Mouse (Mus musculus): Measurements from ENCODE around the gene Stpg1. TPM values are rescaled to one million over a fixed set of nuclear protein-coding genes. Genes with fewer than 3 reads are reported as not detected.

Stpg1 gene
- total RNA-seq, 2 experiments from 2014 or later: not detected

DNA sequence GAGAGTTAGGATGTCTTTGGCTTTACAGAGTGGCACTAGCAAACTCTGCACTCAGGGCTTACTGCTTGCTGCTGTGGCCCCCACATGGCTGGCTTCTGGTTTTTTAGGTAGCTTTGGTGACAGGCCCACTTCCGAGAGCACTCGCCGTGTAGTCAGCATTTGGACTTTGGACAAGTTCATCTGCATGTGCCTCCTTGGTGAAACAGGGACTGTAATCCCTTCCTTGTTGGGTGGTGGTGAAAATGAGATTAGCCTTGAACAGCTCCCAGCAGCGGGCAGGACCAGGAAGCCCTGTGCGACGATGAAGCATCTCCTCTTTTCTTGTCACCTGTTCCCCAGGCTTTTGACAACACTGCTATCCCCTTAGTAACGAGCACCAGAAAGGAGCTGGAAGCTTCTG is 19.3 kb downstream of the Stpg1 start:
- no peak for DNase-seq

DNA sequence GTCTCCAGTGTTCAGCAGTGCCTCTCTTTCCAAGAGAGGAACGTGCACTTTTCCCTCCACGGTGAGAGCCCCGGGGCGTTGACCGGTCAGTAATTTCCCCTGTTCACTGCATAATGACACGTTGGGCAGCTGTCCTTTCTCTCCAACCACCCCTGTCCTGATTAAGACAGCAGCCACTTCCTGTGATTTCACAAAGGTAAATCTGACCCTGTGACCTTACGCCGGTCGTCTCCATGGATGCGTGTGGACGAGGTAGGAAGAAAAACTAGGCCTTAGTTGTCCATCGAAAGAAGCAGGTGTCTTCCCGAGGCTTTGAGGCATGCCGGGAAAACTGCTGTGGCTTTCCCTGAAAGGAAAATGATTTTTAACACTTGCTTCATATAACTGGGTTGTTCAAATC is 20.3 kb downstream of the Stpg1 start:
- no peak for DNase-seq

DNA sequence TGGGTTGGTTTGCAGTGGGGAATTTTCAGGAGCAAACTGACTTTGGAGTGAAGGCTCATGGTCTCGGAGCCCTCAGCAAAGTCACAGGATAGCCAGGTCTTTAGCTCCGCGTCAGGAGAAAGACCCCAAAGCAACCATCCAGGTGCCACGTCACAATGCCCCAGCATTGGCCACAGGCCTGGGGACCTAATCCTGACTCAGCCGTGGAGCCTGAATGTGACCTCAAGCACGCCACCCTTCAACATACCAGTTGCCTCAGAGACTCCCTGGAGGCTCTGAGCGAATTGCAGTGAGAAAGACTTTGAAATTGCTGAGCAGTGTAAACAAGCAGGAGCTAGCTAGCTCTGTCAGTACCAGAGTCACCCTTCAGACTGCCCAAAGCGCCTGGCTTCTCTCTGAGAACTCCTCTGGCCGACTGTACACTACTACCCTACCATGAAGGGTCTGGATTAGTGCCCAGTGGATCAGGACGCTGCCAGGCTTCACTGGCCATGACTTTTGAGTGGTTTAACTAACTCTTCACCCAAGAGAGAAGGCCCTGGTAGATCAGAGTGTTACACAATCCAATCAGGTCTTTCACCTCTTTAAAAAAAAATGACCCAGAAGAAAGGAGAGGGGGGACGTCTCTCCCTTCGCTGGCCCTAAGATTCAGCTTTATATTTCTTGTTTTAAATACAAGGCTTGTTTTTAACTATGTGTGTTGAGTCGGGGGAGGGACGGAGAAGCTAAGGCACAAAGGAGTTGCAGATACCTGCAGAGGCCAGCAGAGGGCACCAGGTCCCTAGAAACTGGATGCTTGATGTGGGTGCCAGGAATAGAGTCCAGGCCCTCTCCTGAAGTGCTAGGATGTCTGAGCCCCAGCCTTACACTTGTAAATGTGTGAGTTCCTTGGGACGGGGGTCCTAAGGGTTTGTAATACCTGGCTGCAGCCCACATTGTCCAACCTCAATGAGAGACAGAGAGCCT is 22.0 kb downstream of the Stpg1 start:
- DNase-seq: peak; percentile 68

DNA sequence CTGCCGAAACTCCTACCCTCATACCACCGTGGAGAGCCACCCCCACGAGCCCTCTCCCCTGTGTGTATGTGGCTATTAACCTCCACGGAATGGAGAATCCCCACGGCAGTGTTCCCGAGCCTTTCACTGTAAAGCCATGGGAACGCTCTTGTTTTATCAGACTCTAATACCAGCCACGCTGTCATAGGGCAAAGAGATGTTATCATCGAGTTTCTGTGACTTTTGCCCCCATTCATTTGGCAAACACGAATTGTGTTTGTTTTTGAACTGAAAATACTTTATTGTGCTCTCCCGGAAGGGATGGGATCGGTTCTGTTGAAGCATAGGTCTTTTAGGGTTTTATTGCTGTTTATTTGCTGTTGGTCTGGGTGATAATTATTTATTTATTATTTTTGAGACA is 23.5 kb downstream of the Stpg1 start:
- DNase-seq: no peak

DNA sequence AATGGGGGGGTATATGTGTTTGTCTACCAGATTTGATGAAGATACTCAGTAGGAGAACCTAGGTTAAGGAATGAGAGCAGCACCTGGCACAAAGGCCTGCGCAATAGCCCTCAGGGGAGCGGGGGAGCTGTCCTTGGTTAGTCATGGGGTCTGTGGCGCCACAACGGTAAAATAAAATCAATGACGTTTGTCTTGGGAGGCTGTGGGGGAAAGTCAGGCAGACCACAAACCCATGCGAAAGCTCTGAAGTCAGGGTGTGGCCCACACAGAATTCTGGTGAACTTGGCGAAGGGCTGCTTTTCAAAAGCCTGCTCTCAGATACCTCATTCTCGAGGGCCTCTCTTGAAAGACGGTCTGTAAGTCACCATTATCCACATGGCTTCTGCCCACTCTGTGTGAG is 25.8 kb downstream of the Stpg1 start:
- no peak for DNase-seq

DNA sequence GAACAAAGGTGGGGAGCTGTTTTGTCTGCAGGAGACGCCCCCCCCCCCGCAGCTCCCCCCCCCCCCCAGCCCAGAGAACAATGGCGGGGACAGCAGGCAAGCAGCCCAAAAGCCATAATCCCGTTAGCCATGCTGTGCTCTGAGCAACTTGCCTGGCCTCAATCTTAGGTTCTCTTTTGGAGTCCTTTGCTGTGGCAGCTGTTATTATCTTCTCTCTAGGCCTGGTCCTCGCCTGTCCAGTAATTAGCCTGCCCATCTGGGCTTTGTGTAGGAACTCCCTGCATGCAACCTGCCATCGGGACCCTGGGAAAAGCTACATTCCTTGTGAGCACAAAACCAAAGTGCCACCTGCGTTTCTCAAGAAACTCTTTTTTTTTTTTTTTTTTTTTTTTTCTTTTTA is 29.3 kb downstream of the Stpg1 start:
- DNase-seq: no peak

DNA sequence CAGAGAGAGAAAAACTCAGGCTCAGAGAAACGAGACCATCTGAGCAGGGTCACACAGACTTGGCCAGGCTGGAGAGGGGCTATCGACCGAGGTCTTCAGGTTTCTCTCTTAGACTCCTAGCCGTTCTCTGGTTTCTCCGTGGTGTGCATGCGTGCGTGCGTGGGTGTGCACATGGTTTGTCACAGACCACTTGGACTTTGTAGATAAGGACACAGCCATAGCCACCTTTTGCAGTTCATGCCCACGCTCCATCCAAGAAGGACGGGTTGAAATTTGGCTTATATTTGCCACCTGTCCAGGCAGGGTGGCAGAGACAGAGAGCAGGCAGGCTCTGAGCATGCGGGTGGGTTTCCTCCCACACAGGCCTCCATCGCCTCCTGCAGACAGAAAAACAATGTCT is 30.5 kb downstream of the Stpg1 start:
- no peak for DNase-seq

DNA sequence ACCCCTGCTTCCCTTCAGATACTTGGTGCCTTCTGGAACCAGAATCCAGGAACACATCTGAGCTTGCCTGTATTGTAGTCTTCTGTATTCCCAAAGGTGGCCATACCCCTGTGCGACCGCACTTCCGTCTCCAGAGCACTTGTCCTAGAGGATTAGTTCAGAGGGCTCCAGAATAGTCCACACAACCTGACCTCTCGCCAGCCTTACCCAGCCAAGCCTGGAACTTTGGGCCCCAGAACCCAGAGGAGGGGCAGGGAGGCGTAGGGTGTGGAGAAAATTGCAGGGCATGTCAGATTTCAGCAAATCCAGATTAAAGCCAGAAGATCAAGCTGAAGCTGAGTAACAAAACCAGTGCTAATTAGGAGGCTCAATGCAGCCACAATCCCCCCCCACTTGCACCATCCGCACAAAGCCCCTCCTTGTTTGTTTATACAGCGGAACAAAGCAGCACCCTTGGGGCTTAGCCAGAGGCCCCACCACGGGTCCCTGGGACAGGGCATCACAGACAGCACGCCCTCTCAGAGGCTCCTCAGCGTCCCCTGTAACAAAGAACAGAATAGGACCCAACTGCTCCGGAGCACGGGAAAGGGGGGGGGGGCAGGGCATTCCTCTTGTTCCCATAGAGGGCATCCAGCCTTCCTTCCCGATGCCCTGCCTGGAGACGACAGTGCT is 31.6 kb downstream of the Stpg1 start:
- DNase-seq: no peak

DNA sequence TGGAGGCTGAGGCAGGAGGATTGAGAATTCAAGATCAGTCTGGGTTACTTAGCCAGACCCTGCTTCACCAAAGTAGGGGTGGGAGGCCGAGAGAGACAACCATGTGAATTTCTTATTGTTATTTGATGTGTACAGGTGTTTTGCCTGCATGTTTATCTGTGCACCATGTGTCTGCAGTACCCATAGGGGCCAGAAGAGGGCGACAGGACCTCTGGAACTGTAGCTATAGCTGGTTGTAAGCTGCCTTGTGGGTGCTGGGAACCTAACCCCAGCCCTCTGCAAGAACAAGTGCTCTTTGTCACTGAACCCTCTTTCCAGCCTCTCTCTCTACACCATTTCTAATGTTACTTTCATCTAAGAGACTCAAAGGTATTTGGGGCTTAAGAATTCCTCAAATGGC is 35.7 kb downstream of the Stpg1 start:
- no peak for DNase-seq

DNA sequence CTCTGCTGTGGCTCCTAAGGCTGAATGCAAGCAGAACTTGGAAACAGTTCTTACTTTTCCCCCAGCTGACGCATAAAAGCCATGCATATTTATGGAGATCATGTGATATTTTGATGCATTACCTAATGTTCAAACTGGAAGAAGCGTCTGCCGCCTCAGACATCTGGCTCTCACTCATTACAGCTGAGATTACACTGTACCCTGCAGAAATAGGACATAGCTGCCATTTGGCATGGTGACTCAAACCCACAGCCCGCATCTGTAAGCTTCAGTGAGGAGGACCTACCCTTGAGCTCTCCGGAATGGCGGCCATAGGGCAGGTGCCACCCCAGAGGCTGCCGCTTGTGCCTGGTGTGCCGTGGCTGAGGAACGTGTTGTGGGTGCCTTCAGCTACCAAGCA is 36.6 kb downstream of the Stpg1 start:
- no peak for DNase-seq

DNA sequence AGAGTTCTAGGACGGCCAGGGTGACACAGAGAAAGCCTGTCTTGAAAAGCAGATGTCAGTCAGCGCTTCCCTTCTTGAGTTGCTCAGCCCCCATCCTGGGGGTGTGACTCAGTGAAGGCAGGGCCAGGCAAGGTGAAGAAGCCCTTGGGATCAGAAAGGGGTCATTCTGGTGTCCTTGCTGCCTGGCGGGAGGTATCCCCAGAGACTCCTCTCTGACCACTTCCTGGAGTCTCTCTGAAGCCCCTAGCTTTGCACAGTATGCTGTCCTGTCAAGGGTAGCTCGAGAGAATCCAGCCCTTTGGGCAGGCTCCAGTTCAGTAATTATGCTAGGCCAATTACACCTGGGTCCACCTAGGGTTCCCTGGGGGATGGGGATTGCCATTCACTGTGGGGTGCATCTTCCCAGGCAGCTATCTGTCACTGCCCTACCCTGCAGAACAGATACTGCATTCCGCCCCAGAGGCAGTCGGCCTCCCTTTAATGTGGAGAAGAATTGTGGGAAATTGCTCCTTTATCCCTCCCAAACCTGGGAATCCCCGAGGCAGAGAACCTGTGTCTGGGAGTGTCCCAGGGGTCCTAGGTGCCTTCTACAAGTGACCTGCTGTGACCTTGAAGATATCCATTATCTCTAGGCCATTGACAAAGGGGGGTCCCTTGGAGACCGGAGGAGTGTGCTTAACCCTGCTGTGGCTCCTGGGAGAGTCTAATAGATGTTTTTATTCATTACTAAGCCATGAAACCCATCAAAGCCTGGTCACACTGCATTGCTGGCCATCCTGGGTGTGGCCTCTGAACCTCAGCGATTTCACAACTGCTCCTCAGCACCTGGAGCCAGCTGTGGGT is 37.4 kb downstream of the Stpg1 start:
- DNase-seq: no peak

DNA sequence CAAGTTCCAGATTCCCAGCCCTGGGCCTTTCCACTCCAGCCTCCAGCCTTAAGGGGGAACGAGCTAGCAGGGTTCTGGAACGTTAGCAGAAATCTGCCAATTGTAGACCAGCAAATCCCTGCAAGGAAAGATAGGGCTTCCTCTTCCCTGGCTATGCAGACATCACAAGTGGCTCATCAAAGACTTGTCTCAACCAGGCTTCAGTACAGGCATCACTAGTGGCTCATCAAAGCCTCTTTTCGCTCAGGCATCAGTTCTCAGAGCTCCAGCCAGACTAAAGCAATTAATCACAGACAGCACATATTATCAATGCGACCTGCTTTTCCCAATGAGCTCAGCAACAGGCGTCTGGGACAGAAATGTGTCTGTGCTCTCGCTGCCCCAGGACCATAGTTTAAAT is 38.4 kb downstream of the Stpg1 start:
- no peak for DNase-seq

DNA sequence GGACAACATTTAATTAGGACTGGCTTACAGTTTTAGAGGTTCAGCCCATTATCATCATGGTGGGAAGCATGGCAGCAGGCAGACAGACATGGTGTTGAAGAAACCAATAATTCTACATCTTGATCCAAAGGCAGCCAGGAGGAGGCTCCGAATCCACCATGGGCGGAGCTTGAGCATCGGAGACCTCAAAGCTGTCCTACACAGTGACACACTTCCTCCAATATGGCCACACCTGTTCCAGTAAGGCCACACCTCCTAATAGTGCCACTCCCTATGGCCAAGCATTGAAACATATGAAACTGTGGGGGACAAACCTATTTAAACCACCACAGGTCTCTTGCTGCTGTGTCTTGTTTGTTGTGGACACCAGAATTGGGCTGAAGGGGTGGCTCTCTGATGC is 40.4 kb downstream of the Stpg1 start:
- DNase-seq: no peak

DNA sequence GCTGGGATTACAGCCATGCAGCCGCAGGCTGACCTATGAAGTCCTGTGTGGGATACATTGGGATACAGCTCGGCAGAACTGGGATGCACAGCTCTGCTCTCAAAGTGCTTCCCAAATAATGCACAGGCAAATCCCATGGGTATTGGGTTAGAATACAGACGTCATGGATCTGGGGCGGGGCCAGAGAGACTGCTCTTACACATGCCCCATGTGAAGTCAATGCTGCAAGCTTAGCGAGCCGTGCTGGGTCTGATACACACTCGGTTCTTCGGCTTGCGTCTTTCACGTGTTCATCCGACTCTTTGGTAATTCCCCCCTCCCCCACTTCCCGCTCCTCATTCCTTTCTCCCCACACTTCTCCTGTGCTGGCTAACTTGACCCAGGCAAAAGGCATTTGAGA is 44.5 kb downstream of the Stpg1 start:
- DNase-seq: no peak

DNA sequence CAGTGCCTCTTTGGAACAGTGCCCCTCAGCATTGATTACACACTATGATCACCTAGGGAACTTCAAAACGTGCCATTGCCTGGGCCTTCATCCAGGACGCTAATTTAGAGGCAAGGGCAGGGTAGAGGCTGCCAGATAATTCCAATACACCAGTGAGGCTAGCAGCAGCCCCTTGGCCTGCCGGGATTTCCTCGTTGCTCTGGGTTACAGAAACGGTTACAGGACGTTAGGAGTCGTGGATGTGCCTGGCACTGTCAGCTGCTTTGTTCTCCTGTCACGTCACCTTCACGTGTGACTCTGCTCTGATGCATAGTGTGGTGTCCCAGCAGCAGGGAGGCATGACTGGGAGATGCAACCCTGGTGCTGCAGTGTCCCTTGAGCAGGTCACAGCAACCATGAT is 45.5 kb downstream of the Stpg1 start:
- no peak for DNase-seq

DNA sequence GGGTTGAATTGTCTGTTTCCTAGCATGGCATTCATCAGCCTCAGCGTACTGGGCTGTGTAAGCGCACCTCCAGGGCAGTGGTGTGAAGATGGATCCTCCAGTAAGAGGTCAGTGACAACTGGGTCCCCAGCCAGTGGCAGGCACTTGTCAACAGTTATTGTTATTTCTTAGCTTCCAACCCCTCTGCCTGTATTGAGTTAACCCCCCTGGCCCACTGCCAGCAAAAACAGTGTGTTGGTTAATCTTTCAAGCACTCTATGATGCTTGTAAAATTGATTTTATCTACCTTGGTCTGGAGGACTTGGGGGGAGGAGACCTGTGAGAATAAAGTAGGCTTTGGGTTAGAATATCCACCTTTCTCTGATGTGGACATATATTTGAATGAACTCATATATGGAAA is 49.7 kb downstream of the Stpg1 start:
- peak; percentile 17 for DNase-seq

DNA sequence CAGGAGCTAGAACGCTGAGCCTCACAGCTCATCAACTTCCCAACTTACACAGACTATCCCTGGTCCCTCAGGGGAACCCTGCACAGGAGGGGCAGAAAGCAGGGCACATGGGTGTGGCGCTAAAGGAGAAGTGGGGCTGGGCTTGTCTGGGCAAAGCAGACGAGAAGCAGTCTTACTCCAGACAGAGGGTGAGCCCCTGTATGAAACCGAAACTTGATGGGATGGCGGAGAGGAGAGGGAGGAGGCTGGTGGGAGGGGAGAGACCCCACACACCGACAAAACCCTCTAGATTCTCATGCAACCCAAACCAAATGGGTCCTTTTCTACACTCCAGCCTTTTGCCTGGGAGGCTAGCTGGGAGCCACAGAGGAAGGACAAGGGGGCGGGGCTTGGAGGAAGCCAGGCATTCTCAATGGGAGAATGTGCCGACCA is 50.5 kb downstream of the Stpg1 start:
- DNase-seq: peak; percentile 17

DNA sequence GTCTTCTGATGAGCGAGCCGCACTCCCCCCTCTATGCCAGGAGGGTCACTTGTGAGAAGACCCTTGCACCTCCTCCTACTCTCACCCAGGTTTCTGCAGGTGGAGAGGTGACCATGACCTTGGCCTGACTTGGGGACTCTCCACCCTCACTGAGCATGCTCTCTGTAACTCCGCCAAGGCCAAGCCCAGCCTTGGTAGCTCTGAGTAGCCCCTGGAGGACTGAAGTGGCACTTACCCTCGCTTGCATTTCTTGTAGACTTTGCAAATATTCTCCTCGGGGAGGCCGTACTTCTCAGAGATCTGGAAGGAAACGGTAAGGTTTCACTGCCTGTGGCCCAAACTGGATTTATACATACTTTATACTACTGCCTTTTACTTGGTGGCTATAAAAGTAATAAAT is 51.4 kb downstream of the Stpg1 start:
- no peak for DNase-seq

DNA sequence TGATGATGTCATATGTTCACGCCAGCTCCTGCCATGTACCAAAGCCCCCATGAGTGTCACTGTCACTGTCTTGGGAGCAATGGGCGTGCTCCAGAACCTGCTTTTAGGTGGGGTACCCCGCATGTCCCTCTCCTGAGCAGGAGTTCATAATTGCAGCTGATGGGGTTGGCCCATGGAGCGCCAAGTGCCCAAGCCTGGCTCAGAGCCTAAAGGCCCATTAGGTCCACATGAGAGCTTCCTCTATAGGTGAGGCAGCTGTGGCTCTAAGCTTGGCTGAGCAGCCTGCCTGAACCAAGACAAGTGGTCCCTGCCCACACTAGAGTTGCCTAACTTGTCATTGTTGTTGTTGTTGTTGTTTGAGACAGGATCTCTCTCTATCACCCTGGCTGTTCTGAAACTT is 52.2 kb downstream of the Stpg1 start:
- no peak for DNase-seq

DNA sequence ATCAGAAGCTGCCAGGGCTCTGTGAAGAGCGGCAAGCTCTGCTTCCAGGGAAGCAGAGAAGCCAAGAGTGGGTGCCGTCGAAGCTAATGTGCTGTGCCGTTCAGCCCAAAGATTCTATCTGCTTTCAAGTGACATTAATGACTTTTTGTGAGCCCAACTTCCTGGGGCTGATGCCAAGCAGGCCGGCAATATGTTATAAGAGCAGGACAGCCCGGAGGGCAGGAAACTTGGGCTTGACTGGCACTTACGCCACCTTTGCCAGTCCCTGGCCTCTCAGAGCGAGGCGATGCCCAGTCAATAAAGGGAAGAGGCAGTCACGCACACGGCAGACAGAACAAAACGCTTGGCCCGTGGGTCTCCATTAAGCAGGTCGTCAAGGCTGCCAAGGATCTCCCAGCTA is 53.0 kb downstream of the Stpg1 start:
- no peak for DNase-seq

DNA sequence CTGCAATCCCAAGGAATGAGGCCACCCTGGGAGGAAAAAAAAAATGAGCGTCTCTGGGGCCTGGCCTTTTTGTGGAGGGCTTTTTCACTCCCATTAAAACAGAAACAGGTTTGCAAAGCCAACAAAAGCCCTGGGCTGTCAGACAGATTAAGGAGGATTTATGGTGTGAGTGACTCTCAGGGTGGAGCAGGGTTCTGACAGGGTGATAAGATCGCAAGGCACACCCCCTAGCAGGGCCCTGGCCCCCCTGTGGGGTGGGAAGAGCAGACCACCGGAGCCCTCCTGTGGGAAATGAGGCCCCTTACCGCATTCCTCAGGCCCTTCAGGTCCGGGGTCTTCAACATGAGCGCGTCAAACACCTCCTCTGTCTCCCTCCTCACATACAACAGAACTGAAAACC is 53.5 kb downstream of the Stpg1 start:
- DNase-seq: no peak

DNA sequence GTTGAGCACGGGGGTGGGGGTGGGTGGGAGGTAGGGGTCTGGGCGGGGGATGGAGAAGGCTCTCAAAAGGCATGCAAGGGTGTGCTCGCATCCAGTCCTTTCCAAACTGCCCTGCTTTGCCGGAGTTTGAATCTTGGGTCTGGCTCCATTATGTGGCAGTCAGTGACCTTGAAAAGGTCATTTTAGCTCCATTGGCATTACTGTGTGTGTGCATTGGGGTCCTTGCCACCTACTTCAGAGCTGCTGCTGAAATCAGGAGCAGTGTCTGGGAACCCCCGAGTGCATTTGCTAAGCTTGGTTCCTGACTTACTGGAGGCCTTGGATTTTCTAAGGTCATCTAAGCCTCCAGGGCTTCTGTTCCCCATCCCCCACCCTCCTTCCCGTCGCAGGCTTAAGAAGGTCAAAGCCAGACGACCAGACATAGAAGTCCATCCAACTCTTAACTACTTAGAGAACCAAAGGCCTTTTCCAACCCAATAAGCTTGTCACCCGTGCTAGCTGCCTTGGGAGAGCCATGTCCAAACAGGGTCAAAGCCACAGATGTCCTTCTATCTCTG is 54.0 kb downstream of the Stpg1 start:
- DNase-seq: no peak

DNA sequence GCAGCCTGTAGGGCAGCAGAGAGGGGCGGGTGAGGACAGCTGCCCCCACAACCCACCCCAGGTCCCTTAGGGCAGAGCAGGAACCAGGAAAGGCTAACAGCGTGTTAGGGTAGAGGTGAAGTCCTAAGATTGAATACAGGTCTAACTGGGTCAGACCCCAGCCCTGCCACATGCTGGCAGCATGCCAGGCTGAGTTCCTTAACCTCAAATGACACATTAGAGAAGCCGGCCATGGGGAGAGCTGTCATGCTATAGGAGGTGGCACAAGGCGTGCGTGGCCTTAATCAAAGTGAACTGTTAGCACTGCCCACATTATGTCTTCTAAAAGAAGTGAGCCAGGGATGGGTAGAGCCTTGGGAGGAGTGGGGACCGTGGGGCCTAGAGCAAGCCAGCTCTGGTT is 54.7 kb downstream of the Stpg1 start:
- DNase-seq: no peak
